Mouse (Mus musculus) NIH3T3 (cell line): ENCODE results near the gene Slc38a1.

Experiments used
- DNase-seq: peaks from one replicate; pipeline ENCODE4 v3.0.0-alpha.2; 2012; ENCODE audit warnings: low read depth

Slc38a1 gene

GRCm38 (mm10) chr15:96560576-96561298 is 82.0 kb downstream of the Slc38a1 start:
- no peak for DNase-seq

DNA sequence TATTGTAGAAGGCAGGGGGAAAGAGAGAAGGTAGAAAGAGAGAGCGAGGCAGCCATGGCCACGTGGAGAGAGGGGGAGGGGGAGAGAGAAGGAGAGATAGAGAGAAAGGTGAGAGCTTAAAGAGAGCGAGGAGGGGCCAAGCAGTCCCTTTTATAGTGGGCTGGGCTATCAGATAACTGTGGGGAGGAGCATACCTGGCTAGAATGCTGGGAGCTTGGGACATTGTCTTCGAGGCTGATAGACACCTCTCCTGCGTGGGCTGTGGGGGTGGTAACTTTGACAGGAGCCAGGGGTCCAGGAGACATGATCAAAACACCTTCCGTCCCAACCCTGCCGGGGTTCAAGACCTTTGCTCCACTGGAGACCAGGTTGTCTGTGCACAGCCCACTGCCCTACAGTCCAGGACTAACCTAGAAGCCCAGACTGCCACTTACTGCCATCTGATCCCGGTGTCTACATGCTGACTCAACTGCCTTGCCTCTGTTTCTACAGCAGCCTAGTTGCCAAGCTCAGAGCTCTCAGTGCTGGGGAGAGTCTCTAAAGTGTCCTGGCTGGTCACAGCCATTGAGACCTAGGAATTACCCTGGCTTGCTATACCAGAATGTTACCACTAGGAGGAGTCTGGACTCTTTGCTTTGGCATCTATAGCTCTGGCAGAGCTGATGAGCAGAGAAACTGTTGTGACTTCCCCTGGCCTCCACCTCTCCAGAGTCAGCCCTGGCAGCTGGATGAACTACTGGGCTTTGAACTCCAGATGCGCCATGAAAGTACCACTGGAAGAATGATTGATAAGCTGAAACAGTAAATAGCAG is 90.9 kb downstream of the Slc38a1 start:
- peak; percentile 85 for DNase-seq

GRCm38 (mm10) chr15:96551107-96551506 is 91.6 kb downstream of the Slc38a1 start:
- DNase-seq: no peak

- no peak for DNase-seq
Measured at GRCm38 (mm10) chr15:96548363-96548762, 94.3 kb downstream of the Slc38a1 start.

GRCm38 (mm10) chr15:96547256-96548195 is 95.2 kb downstream of the Slc38a1 start:
- peak; percentile 55 for DNase-seq

- DNase-seq: peak; percentile 86
Measured at GRCm38 (mm10) chr15:96543181-96543828, 99.4 kb downstream of the Slc38a1 start.

DNA sequence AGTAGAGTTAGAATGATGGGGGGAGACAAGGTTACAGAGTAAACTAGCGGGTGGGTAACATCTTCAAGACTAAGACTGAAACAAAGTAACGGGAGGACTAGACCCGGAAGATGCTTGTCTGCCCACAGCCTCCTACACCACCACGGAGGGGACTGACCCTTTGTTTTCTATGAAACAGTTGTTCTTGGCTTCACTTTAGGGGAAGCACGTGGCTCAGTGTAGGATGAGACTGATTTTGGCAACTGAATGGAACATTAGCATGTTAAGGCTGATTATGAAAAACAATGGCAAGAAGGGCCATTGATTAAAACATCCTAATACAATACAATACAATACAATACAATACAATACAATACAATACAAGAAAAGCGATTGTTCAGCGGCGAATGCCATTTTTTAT is 100.6 kb downstream of the Slc38a1 start:
- no peak for DNase-seq

GRCm38 (mm10) chr15:96537272-96537671 is 105.4 kb downstream of the Slc38a1 start:
- no peak for DNase-seq

GRCm38 (mm10) chr15:96536412-96536811 is 106.3 kb downstream of the Slc38a1 start:
- DNase-seq: no peak

GRCm38 (mm10) chr15:96527686-96528085 is 115.0 kb downstream of the Slc38a1 start:
- DNase-seq: no peak

DNA sequence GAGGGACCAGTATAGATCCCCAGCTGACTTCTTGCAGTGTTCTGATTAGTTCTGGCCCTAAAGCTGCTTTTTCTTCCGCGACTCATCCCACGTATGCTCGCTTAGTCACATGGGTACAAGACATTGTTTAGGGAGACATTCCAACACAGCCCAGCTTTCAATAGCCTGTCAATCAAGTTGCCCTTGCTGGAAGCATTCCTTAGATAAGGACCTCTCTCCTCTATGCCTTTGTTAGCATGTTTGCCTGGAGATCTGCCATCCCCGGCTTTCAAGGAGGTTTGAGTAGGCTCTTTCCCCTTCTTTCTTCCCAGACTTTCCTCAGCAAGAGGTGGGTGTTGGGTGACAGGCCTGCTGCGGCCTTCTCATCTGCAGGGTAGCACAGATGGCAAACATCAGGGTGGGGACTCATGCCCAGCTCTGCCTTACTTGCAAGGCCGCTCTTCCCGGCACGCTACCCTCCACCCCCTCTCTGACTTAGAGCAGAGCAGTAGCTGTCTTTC is 118.4 kb downstream of the Slc38a1 start:
- DNase-seq: peak; percentile 89
